Mouse (Mus musculus): Measurements from ENCODE around the gene Cpa3.

Gene Cpa3

GRCm38 (mm10) chr3:20242050-20242449 is at the start of gene Cpa3:
Gene Cpa3, minus strand, starts transcription at chr3:20242181.
- no peak for DNase-seq (ENCODE audit: low spot score)

GRCm38 (mm10) chr3:20291370-20291769 is 49.4 kb upstream of the Cpa3 start:
- no peak for DNase-seq (ENCODE audit: low spot score)

- no peak for DNase-seq (ENCODE audit: low spot score)
These were observed 46.8 kb upstream of the Cpa3 start for GRCm38 (mm10) chr3:20288761-20289160.

- no peak for DNase-seq (ENCODE audit: low spot score)
These were observed 39.8 kb upstream of the Cpa3 start for GRCm38 (mm10) chr3:20281796-20282195.

- no peak for DNase-seq (ENCODE audit: low spot score)
These were observed 33.7 kb upstream of the Cpa3 start, which contains the start of gene Cpb1 for GRCm38 (mm10) chr3:20275633-20276032. Gene Cpb1, minus strand, starts transcription at chr3:20275733.

- DNase-seq (ENCODE audit: low spot score), result no peak
These were observed 12.8 kb upstream of the Cpa3 start for GRCm38 (mm10) chr3:20254566-20255479.

GRCm38 (mm10) chr3:20243913-20244312 is 1.9 kb upstream of the Cpa3 start:
- DNase-seq (ENCODE audit: low spot score), result no peak

GRCm38 (mm10) chr3:20239741-20240140 is 2.2 kb downstream of the Cpa3 start:
- DNase-seq (ENCODE audit: low spot score), result no peak

- no peak for DNase-seq (ENCODE audit: low spot score)
These were observed 5.0 kb downstream of the Cpa3 start for GRCm38 (mm10) chr3:20236965-20237364.

GRCm38 (mm10) chr3:20229027-20229426 is 13.0 kb downstream of the Cpa3 start:
- no peak for DNase-seq (ENCODE audit: low spot score)

GRCm38 (mm10) chr3:20225429-20225828 is 16.6 kb downstream of the Cpa3 start:
- DNase-seq (ENCODE audit: low spot score), result no peak

- no peak for DNase-seq (ENCODE audit: low spot score)
These were observed 18.9 kb downstream of the Cpa3 start for GRCm38 (mm10) chr3:20222926-20223698.

- DNase-seq (ENCODE audit: low spot score), result no peak
These were observed 19.8 kb downstream of the Cpa3 start for GRCm38 (mm10) chr3:20222136-20222535.

GRCm38 (mm10) chr3:20198869-20199268 is 43.1 kb downstream of the Cpa3 start:
- no peak for DNase-seq (ENCODE audit: low spot score)

- no peak for DNase-seq (ENCODE audit: low spot score)
These were observed 44.1 kb downstream of the Cpa3 start for GRCm38 (mm10) chr3:20197878-20198277.

GRCm38 (mm10) chr3:20188976-20189675 is 52.9 kb downstream of the Cpa3 start:
- DNase-seq (ENCODE audit: low spot score), result no peak

- DNase-seq (ENCODE audit: low spot score), result no peak
These were observed 69.6 kb downstream of the Cpa3 start for GRCm38 (mm10) chr3:20172394-20172793.

- no peak for DNase-seq (ENCODE audit: low spot score)
These were observed 74.5 kb downstream of the Cpa3 start for GRCm38 (mm10) chr3:20167487-20167886.

Measured in urinary bladder, postnatal 10 days (tissue).